Mouse (Mus musculus): ENCODE data around the gene B4galnt2. TPM values are rescaled to one million over a fixed set of nuclear protein-coding genes. Genes with fewer than 3 reads are reported as not detected.

Gene B4galnt2
- polyA plus RNA-seq, 1 experiment from 2014 or later, result 0.11 TPM

GRCm38 (mm10) chr11:95834742-95835710 is 79.7 kb downstream of the B4galnt2 start:
- H3K4me1 ChIP-seq, result peaks cover 62% of the 10 kb centered on the region
- no peaks in the 10 kb centered on the region for H3K36me3 ChIP-seq
- H3K27me3 ChIP-seq (ENCODE audit: low read depth, poor library complexity, severe bottlenecking), result peaks cover 82% of the 10 kb centered on the region
- no peak for DNase-seq (ENCODE audit: low spot score)
- H3K9me3 ChIP-seq (replicated peaks), result no peaks in the 10 kb centered on the region
- H3K27ac ChIP-seq (replicated peaks), result no peak overlapping the region
- H3K4me3 ChIP-seq, result no peak overlapping the region
- WGBS, result 19% methylated on average over 15 of the region's 15 CpGs

- Histone ChIP-seq H3K4me1 (peaks cover 61% of the 10 kb centered on the region), H3K27ac (replicated peaks) (no peak overlapping the region), H3K4me3 (peak overlapping the region; percentile 14), H3K36me3 (no peaks in the 10 kb centered on the region), H3K9me3 (replicated peaks) (no peaks in the 10 kb centered on the region), H3K27me3 (ENCODE audit: low read depth, poor library complexity, severe bottlenecking) (peaks cover 89% of the 10 kb centered on the region)
- 6% methylated on average over 22 of the region's 22 CpGs for WGBS
- peak; percentile 24 for DNase-seq (ENCODE audit: low spot score)
Measured at GRCm38 (mm10) chr11:95834143-95834667, 80.5 kb downstream of the B4galnt2 start.

DNA sequence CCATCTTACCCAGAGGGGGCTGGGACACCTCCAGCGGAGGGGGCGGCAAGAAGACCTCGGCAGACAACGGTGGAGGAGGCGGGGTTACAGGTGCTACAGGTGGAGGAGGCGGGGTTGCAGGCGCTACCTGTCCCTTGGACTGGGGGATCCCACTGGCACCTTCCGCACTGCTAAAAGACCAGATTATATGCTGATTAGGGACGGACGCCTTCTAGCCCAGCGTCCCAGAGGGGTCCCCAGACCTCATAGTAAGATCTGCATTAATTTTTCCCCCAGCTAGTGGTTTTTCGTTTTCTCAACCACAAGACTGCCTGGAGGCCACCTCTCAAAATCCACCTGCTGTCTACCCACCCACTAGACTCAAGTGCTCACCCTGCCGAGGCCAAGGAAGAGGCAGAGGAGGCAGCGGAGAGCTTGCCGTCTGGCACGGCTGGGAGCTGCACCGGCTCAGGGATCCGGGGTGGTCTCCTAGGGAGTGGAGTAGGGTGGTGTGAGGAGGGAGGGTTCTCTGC is 81.0 kb downstream of the B4galnt2 start:
- peak; percentile 25 for DNase-seq (ENCODE audit: low spot score)
- H3K27ac ChIP-seq (replicated peaks), result no peak overlapping the region
- WGBS, result 8% methylated on average over 18 of the region's 18 CpGs
- no peaks in the 10 kb centered on the region for H3K9me3 ChIP-seq (replicated peaks)
- no peaks in the 10 kb centered on the region for H3K36me3 ChIP-seq
- peaks cover 59% of the 10 kb centered on the region for H3K4me1 ChIP-seq
- H3K27me3 ChIP-seq (ENCODE audit: low read depth, poor library complexity, severe bottlenecking), result peaks cover 94% of the 10 kb centered on the region
- peak overlapping the region; percentile 14 for H3K4me3 ChIP-seq

DNA sequence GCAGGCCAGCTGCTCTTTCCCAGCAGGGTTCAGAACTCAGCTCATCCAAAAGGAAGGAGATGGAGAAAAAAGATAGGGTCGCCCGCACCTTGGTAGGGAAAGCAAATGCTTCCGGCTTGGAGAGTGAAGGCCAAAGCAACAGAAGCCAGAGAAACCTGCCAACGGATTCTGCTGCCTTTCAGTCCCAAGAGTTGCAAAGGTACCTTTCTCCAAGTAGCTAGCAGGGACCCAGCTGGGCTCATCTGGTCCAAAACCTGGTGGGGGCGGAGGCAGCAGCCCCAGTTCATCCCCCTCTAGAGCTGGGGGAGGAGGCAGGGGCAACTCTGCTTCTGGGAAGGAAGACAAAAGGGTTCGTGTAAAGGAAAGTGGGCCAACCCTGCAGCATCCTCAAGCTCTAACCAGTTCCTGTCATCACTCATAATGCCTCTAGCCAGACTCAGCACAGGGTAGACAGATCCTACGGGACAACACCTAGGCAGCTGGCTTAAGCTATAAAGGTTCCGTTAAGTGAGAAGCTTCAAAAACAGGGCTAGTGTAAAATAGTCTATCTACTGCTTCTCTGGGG is 81.6 kb downstream of the B4galnt2 start:
- DNase-seq (ENCODE audit: low spot score), result no peak
- no peak overlapping the region for H3K4me3 ChIP-seq
- WGBS, result 25% methylated on average over 8 of the region's 8 CpGs

DNA sequence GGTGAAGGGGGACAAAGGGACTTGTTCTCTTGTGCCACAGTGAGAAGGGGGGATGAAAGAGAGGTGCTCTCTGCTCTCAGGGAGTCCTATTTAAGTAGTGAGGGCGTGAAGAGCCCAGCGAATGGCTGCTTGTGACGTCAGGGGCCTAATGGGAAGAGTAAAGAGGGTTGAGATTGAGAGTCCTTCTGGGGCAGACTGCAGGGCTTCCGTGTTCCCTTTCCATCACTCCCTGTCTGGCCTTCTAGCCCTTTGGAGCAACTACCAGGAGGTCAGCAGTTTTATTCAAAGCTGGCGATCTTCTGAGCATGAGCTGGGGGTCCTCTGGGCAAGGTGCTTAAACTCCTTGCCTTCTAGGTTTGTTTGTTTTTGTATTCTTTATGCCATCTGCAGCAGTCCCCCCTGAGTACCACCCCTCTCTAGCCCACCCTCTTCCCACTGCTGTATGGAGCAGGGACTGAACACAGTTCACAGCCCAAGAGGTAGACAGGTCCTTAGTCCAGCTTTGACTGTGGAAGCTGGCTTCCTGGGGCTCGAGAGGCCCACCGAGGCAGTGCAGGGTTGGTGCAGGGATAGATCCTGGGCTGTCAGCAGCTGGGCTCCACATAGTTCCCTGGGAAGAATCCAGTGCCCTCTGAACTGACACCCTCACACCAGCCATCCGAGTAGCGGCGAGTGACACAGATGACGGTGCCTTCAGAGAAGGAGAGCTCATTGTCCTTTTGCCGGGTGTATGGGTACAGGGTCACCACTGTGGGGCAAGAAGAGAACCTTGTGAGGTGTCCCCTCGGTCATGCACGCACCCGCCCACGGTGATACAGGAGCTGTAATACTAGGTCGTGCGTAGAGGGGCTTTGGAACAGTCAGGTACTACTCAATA is 82.3 kb downstream of the B4galnt2 start:
- 35% methylated on average over 18 of the region's 18 CpGs for WGBS
- H3K4me1 ChIP-seq, result peaks cover 59% of the 10 kb centered on the region
- H3K36me3 ChIP-seq, result no peaks in the 10 kb centered on the region
- H3K9me3 ChIP-seq (replicated peaks), result no peaks in the 10 kb centered on the region
- H3K4me3 ChIP-seq, result no peak overlapping the region
- no peak for DNase-seq (ENCODE audit: low spot score)
- no peak overlapping the region for H3K27ac ChIP-seq (replicated peaks)
- H3K27me3 ChIP-seq (ENCODE audit: low read depth, poor library complexity, severe bottlenecking), result peaks cover 100% of the 10 kb centered on the region

More for the DNA sequence above, 81.6 kb downstream of the B4galnt2 start:
- Histone ChIP-seq H3K4me1 (peaks cover 59% of the 10 kb centered on the region), H3K27me3 (ENCODE audit: low read depth, poor library complexity, severe bottlenecking) (peaks cover 99% of the 10 kb centered on the region), H3K36me3 (no peaks in the 10 kb centered on the region), H3K9me3 (replicated peaks) (no peaks in the 10 kb centered on the region), H3K27ac (replicated peaks) (no peak overlapping the region)

DNA sequence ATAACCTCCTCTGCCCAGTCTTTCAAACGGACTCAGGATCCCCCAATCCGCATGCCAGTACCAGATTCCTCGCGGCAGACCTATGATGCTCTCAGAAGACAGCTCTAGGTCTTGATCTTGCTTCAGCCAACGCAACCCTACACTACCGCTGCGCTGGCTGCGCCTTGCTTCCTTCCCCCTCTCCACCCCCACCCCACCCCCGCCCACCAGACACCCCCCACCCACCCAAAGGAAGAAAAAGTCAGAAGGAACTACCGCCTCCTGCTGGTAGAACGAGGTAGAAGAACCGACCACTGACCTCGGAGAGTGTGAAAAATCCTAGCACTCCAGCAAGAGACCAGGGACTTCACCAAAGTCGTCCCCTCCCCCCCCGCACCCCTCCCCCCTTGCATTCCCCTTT is 83.0 kb downstream of the B4galnt2 start:
- no peaks in the 10 kb centered on the region for H3K36me3 ChIP-seq
- H3K4me1 ChIP-seq, result peaks cover 59% of the 10 kb centered on the region
- no peak overlapping the region for H3K27ac ChIP-seq (replicated peaks)
- no peak for DNase-seq (ENCODE audit: low spot score)
- no peaks in the 10 kb centered on the region for H3K9me3 ChIP-seq (replicated peaks)
- H3K4me3 ChIP-seq, result 0 out of 2 replicates have a peak overlapping the region, but pooled peaks have one; percentile 43
- peaks cover 100% of the 10 kb centered on the region for H3K27me3 ChIP-seq (ENCODE audit: low read depth, poor library complexity, severe bottlenecking)
- WGBS, result 3% methylated on average over 14 of the region's 15 CpGs

GRCm38 (mm10) chr11:95831276-95831619 is 83.4 kb downstream of the B4galnt2 start:
- H3K4me3 ChIP-seq, result peak overlapping the region; percentile 43
- H3K27me3 ChIP-seq (ENCODE audit: low read depth, poor library complexity, severe bottlenecking), result peaks cover 100% of the 10 kb centered on the region
- 5% methylated on average over 10 of the region's 10 CpGs for WGBS
- H3K27ac ChIP-seq (replicated peaks), result no peak overlapping the region
- no peak for DNase-seq (ENCODE audit: low spot score)
- H3K9me3 ChIP-seq (replicated peaks), result no peaks in the 10 kb centered on the region
- no peaks in the 10 kb centered on the region for H3K36me3 ChIP-seq
- peaks cover 59% of the 10 kb centered on the region for H3K4me1 ChIP-seq

GRCm38 (mm10) chr11:95830411-95831275 is 84.0 kb downstream of the B4galnt2 start:
- H3K4me1 ChIP-seq, result peaks cover 56% of the 10 kb centered on the region
- WGBS, result 3% methylated on average over 80 of the region's 80 CpGs

DNA sequence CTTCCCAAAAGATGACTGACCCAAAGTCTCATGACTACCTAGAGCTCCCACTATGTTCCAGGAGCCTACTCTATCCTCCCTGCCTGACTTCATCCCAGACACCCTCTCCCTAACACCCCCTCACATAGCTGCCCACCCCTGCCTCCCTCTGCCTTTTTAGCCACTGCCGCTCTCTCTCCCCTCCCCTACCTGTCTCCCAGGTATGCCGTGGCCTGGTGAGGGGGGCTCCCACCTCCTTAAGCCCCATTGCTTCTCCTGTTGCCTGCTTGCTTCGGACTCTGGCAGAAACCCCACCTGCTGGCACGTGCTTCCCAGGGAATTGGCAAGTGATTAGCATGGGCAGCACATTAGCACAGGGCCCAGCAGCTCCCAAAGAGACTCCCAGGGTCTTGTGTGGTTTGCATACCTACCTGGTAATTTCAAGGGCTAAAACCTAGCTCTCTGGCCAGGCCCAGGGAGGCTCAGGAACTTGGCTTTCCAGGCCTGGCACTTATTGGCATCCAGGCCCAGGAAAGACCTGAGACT is 85.1 kb downstream of the B4galnt2 start:
- Histone ChIP-seq H3K27me3 (ENCODE audit: low read depth, poor library complexity, severe bottlenecking) (peaks cover 100% of the 10 kb centered on the region), H3K27ac (replicated peaks) (no peak overlapping the region), H3K4me3 (no peak overlapping the region), H3K9me3 (replicated peaks) (no peaks in the 10 kb centered on the region), H3K4me1 (peaks cover 54% of the 10 kb centered on the region), H3K36me3 (no peaks in the 10 kb centered on the region)
- DNase-seq (ENCODE audit: low spot score), result no peak
- WGBS, result 32% methylated on average over 4 of the region's 4 CpGs

More at GRCm38 (mm10) chr11:95830411-95831275, 84.0 kb downstream of the B4galnt2 start:
- H3K27ac ChIP-seq (replicated peaks), result no peak overlapping the region
- H3K4me3 ChIP-seq, result peak overlapping the region; percentile 43
- no peaks in the 10 kb centered on the region for H3K9me3 ChIP-seq (replicated peaks)
- no peaks in the 10 kb centered on the region for H3K36me3 ChIP-seq
- peak; percentile 42 for DNase-seq (ENCODE audit: low spot score)
- peaks cover 100% of the 10 kb centered on the region for H3K27me3 ChIP-seq (ENCODE audit: low read depth, poor library complexity, severe bottlenecking)

GRCm38 (mm10) chr11:95828181-95828964 is 86.3 kb downstream of the B4galnt2 start:
- Histone ChIP-seq H3K27me3 (ENCODE audit: low read depth, poor library complexity, severe bottlenecking) (peaks cover 98% of the 10 kb centered on the region), H3K27ac (replicated peaks) (no peak overlapping the region), H3K4me3 (no peak overlapping the region), H3K4me1 (peaks cover 52% of the 10 kb centered on the region), H3K36me3 (no peaks in the 10 kb centered on the region), H3K9me3 (replicated peaks) (no peaks in the 10 kb centered on the region)
- no peak for DNase-seq (ENCODE audit: low spot score)
- 79% methylated on average over 11 of the region's 11 CpGs for WGBS

Measured in midbrain, embryonic 10.5 days (tissue).